In genomic region chr3:130736758-130737157, GRCm38 (mm10) we compare ENCODE assay signal across 23 mouse cellular contexts. TPM values are rescaled to one million over a fixed set of nuclear protein-coding genes. Genes with fewer than 3 reads are reported as not detected.
DNase-seq lines count a peak whose midpoint lies in the region; ATAC-seq and TF ChIP-seq lines count a peak whose summit lies in the region.
"Had no signal": no experiment of that assay in that cellular context is flagged by ENCODE, and none has a peak within 500 bp of the region (broad histone marks: within the 10 kb centered on the region; RNA-seq: fewer than 3 reads in every experiment).

No protein-coding gene starts in this region.

- 66% methylated on average over 4 of the region's 4 CpGs for WGBS in hindbrain, embryonic 13.5 days
- 61% methylated on average over 4 of the region's 4 CpGs for WGBS in hindbrain, embryonic 16.5 days
- WGBS in midbrain, embryonic 14.5 days, result 47% methylated on average over 4 of the region's 4 CpGs
- WGBS in midbrain, postnatal 0 days, result 31% methylated on average over 4 of the region's 4 CpGs

- no peaks in the 10 kb centered on the region for H3K36me3 ChIP-seq in hindbrain, embryonic 13.5 days
- no peaks in the 10 kb centered on the region for H3K36me3 ChIP-seq in hindbrain, embryonic 16.5 days (ENCODE audit: control insufficient read depth, insufficient read depth, low read length)
- H3K36me3 ChIP-seq in midbrain, embryonic 14.5 days (ENCODE audit: control insufficient read depth, insufficient read depth, low read length), result no peaks in the 10 kb centered on the region
- H3K36me3 ChIP-seq in midbrain, postnatal 0 days (ENCODE audit: insufficient read depth, low read length), result no peaks in the 10 kb centered on the region
- no peaks in the 10 kb centered on the region for H3K36me3 ChIP-seq in MEL (ENCODE audit: control insufficient read depth in 1 of 2, insufficient read depth in 2 of 2, low read length in 2 of 2)
- H3K36me3 ChIP-seq: hindbrain, embryonic 10.5 days; limb, embryonic 13.5 days; lung, embryonic 15.5 days had no signal

- H3K4me3 ChIP-seq in hindbrain, embryonic 13.5 days, result no peak overlapping the region
- H3K4me3 ChIP-seq in hindbrain, embryonic 16.5 days (ENCODE audit: low read length), result no peak overlapping the region
- no peak overlapping the region for H3K4me3 ChIP-seq in midbrain, embryonic 14.5 days (replicated peaks; ENCODE audit: low read depth, low read length)
- H3K4me3 ChIP-seq in midbrain, postnatal 0 days (ENCODE audit: low read depth, low read length), result no peak overlapping the region
- H3K4me3 ChIP-seq in MEL (ENCODE audit: control insufficient read depth in 1 of 2, insufficient read depth in 1 of 2, low read depth in 2 of 2, low read length in 2 of 2), result no peak overlapping the region
- H3K4me3 ChIP-seq: hindbrain, embryonic 10.5 days; layer of hippocampus, adult 2 months; left cerebral cortex, adult 2 months; limb, embryonic 13.5 days; lung, embryonic 15.5 days; megakaryocyte, embryonic 14.5 days had no signal

- H3K4me1 ChIP-seq in hindbrain, embryonic 13.5 days (replicated peaks), result peaks cover 18% of the 10 kb centered on the region
- H3K4me1 ChIP-seq in hindbrain, embryonic 16.5 days (ENCODE audit: control insufficient read depth, insufficient read depth, low read depth, low read length), result peaks cover 2% of the 10 kb centered on the region; the same call in 1 of the 2 replicates
- H3K4me1 ChIP-seq in midbrain, embryonic 14.5 days (ENCODE audit: control insufficient read depth, insufficient read depth, low read length), result 0 out of 2 replicates have a peak, but pooled peaks cover 3% of the 10 kb centered on the region
- H3K4me1 ChIP-seq in midbrain, postnatal 0 days (ENCODE audit: insufficient read depth, low read length), result peaks cover 2% of the 10 kb centered on the region; the same call in 1 of the 2 replicates
- H3K4me1 ChIP-seq in MEL (ENCODE audit: control insufficient read depth in 1 of 2, insufficient read depth in 2 of 2, low read length in 2 of 2), result no peaks in the 10 kb centered on the region; a peak in 1 of 4 replicates
- H3K4me1 ChIP-seq: limb, embryonic 13.5 days; lung, embryonic 15.5 days; megakaryocyte, embryonic 14.5 days had no signal

- H3K9me3 ChIP-seq in hindbrain, embryonic 13.5 days, result no peaks in the 10 kb centered on the region
- no peaks in the 10 kb centered on the region for H3K9me3 ChIP-seq in hindbrain, embryonic 16.5 days (ENCODE audit: control insufficient read depth, low read length)
- H3K9me3 ChIP-seq in midbrain, embryonic 14.5 days (ENCODE audit: control insufficient read depth, low read length), result no peaks in the 10 kb centered on the region
- H3K9me3 ChIP-seq in midbrain, postnatal 0 days (ENCODE audit: low read length), result no peaks in the 10 kb centered on the region
- no peaks in the 10 kb centered on the region for H3K9me3 ChIP-seq in MEL (replicated peaks; ENCODE audit: insufficient read depth, low read length)
- H3K9me3 ChIP-seq: hindbrain, embryonic 10.5 days; limb, embryonic 13.5 days; lung, embryonic 15.5 days had no signal

- no peaks in the 10 kb centered on the region for H3K79me2 ChIP-seq in MEL (ENCODE audit: control insufficient read depth, insufficient read depth, low read length, poor library complexity)

- ATAC-seq in hindbrain, embryonic 13.5 days (ENCODE audit: low FRiP score), result 0 out of 2 replicates have a peak, but pooled peaks have one; percentile 18
- no peak for ATAC-seq in hindbrain, embryonic 16.5 days
- ATAC-seq in midbrain, embryonic 14.5 days (ENCODE audit: low FRiP score, low TSS enrichment), result no peak
- no peak for ATAC-seq in midbrain, postnatal 0 days (ENCODE audit: low FRiP score)

- TF ChIP-seq EP300 in MEL (IDR thresholded peaks at IDR 0.05; ENCODE audit: low read depth in 1 of 2, low read length in 2 of 2), result no peak

- H3K27me3 ChIP-seq in hindbrain, embryonic 13.5 days, result no peaks in the 10 kb centered on the region; the same call in 1 of the 2 replicates
- no peaks in the 10 kb centered on the region for H3K27me3 ChIP-seq in hindbrain, embryonic 16.5 days (replicated peaks; ENCODE audit: control insufficient read depth, insufficient read depth, low read length)
- H3K27me3 ChIP-seq in midbrain, embryonic 14.5 days (ENCODE audit: control insufficient read depth, insufficient read depth, low read length), result no peaks in the 10 kb centered on the region
- no peaks in the 10 kb centered on the region for H3K27me3 ChIP-seq in midbrain, postnatal 0 days (ENCODE audit: insufficient read depth, low read length)
- peaks cover 1 to 2% of the 10 kb centered on the region in 2 experiments; a peak in 1 of 4 replicates for H3K27me3 ChIP-seq in MEL (ENCODE audit: control insufficient read depth in 1 of 2, insufficient read depth in 2 of 2, low read length in 2 of 2)
- H3K27me3 ChIP-seq: lung, embryonic 15.5 days had no signal

- peak overlapping the region; percentile 40; the same call in 1 of the 2 replicates for H3K27ac ChIP-seq in hindbrain, embryonic 13.5 days
- no peak overlapping the region for H3K27ac ChIP-seq in hindbrain, embryonic 16.5 days (ENCODE audit: low read depth, low read length)
- peak overlapping the region; percentile 70 for H3K27ac ChIP-seq in midbrain, embryonic 14.5 days (replicated peaks; ENCODE audit: low read depth, low read length)
- no peak overlapping the region for H3K27ac ChIP-seq in midbrain, postnatal 0 days (ENCODE audit: low read depth, low read length)
- H3K27ac ChIP-seq in MEL (ENCODE audit: control insufficient read depth, low read depth, low read length), result no peak overlapping the region
- H3K27ac ChIP-seq: hindbrain, embryonic 10.5 days; layer of hippocampus, adult 2 months; left cerebral cortex, adult 2 months; limb, embryonic 13.5 days; lung, embryonic 15.5 days had no signal

- H3K4me2 ChIP-seq in hindbrain, embryonic 13.5 days, result no peak overlapping the region
- no peak overlapping the region for H3K4me2 ChIP-seq in hindbrain, embryonic 16.5 days (ENCODE audit: low read length)
- no peak overlapping the region for H3K4me2 ChIP-seq in midbrain, embryonic 14.5 days (ENCODE audit: low read length)
- no peak overlapping the region for H3K4me2 ChIP-seq in midbrain, postnatal 0 days (ENCODE audit: low read depth, low read length, poor library complexity, severe bottlenecking)
- H3K4me2 ChIP-seq: limb, embryonic 13.5 days; liver, embryonic 11.5 days; lung, embryonic 15.5 days had no signal

- no peak overlapping the region for H3K9ac ChIP-seq in hindbrain, embryonic 13.5 days
- no peak overlapping the region for H3K9ac ChIP-seq in hindbrain, embryonic 16.5 days (ENCODE audit: low read depth, low read length)
- no peak overlapping the region for H3K9ac ChIP-seq in midbrain, embryonic 14.5 days (replicated peaks; ENCODE audit: low read length)
- no peak overlapping the region for H3K9ac ChIP-seq in midbrain, postnatal 0 days (replicated peaks; ENCODE audit: low read length, poor library complexity, severe bottlenecking)
- no peak overlapping the region for H3K9ac ChIP-seq in MEL (ENCODE audit: control insufficient read depth, low read depth, low read length, poor library complexity, severe bottlenecking)
- H3K9ac ChIP-seq: limb, embryonic 13.5 days; lung, embryonic 15.5 days had no signal

- no peak for TF ChIP-seq CTCF in midbrain, postnatal 0 days (IDR thresholded peaks at IDR 0.05)
- TF ChIP-seq CTCF in MEL (IDR thresholded peaks at IDR 0.05 in 2 of 3, conservative IDR thresholded peaks at IDR 0.05 in 1 of 3; ENCODE audit: control insufficient read depth in 1 of 3, insufficient read depth in 1 of 3, low read depth in 2 of 3, low read length in 3 of 3, poor library complexity in 1 of 3, severe bottlenecking in 1 of 3), result no peak

- DNase-seq in midbrain, embryonic 14.5 days, result no peak
- DNase-seq in midbrain, postnatal 0 days (ENCODE audit: low spot score), result no peak
- no peak for DNase-seq in MEL (ENCODE audit: low read depth, low spot score)
- DNase-seq in adrenal gland, adult 8-10 months, result no peak
- DNase-seq in lung, postnatal 10 days, result no peak
- DNase-seq: adrenal gland, postnatal 10 days; cerebellum, adult 9-10 months; cerebellum, postnatal 36 days; gastrocnemius, postnatal 14 days; heart, postnatal 14 days; kidney, adult 18-20 months; kidney, postnatal 36 days; lung, postnatal 36 days; thymus, postnatal 4 days had no signal

- no peak for TF ChIP-seq POLR2A in MEL (IDR thresholded peaks at IDR 0.05; ENCODE audit: control insufficient read depth in 1 of 2, insufficient read depth in 1 of 2, low read depth in 1 of 2, low read length in 2 of 2, poor library complexity in 1 of 2)

- no peak for TF ChIP-seq RAD21 in MEL (IDR thresholded peaks at IDR 0.05; ENCODE audit: low read depth, low read length)

TF ChIP-seq in MEL, 35 proteins besides CTCF, POLR2A, EP300 and RAD21:
- TF ChIP-seq ZKSCAN1 (IDR thresholded peaks at IDR 0.05; ENCODE audit: low read depth, low read length) (peak; percentile 67), UBTF (IDR thresholded peaks at IDR 0.05; ENCODE audit: borderline replicate concordance, insufficient read depth, low read depth, low read length) (no peak)

RNA-seq across cellular contexts. Expression of gene Rpl34, which starts 6.6 kb away (rescaled TPM):
- 626 and 633 TPM in 2 replicates for polyA plus RNA-seq in hindbrain, embryonic 13.5 days (2015; fragmentation: Nextera tagmentation; extraction: Ambion mirVana)
- polyA plus RNA-seq in hindbrain, embryonic 16.5 days (2015; fragmentation: Nextera tagmentation; extraction: Ambion mirVana), result 445 and 448 TPM in 2 replicates
- polyA plus RNA-seq in midbrain, embryonic 14.5 days (2014; fragmentation: Nextera tagmentation; extraction: Ambion mirVana), result 612 and 730 TPM in 2 replicates
- total RNA-seq in midbrain, postnatal 0 days (2014; rRNA removed), result 352 and 411 TPM in 2 replicates
- polyA plus RNA-seq in midbrain, postnatal 0 days (2015; fragmentation: Nextera tagmentation; extraction: Ambion mirVana), result 496 and 514 TPM in 2 replicates
- 1,619 and 1,639 TPM in 2 replicates for total RNA-seq in MEL (2012; rRNA removed)
- 100 to 1,000 TPM; 451 to 895 TPM for polyA plus RNA-seq in MEL (2012; ENCODE audit: insufficient read depth in 1 of 2, insufficient read length in 2 of 2, low read depth in 1 of 2, low replicate concordance in 2 of 2, missing spikeins in 1 of 2)
- 100 to 1,000 TPM; 681 to 726 (median 704) TPM for total RNA-seq in adrenal gland, adult 8-10 months (2022)

RNA-seq across cellular contexts. Expression of gene Ostc, which starts 27.5 kb away (rescaled TPM):
- polyA plus RNA-seq in hindbrain, embryonic 13.5 days (2015; fragmentation: Nextera tagmentation; extraction: Ambion mirVana), result 241 and 242 TPM in 2 replicates
- polyA plus RNA-seq in hindbrain, embryonic 16.5 days (2015; fragmentation: Nextera tagmentation; extraction: Ambion mirVana), result 202 and 205 TPM in 2 replicates
- 223 and 240 TPM in 2 replicates for polyA plus RNA-seq in midbrain, embryonic 14.5 days (2014; fragmentation: Nextera tagmentation; extraction: Ambion mirVana)
- total RNA-seq in midbrain, postnatal 0 days (2014; rRNA removed), result 99.9 and 111 TPM in 2 replicates
- 160 and 170 TPM in 2 replicates for polyA plus RNA-seq in midbrain, postnatal 0 days (2015; fragmentation: Nextera tagmentation; extraction: Ambion mirVana)
- total RNA-seq in MEL (2012; rRNA removed), result 185 and 196 TPM in 2 replicates
- 100 to 1,000 TPM in 1 of 2 experiments, not detected in 1; 199 TPM for polyA plus RNA-seq in MEL (2012; ENCODE audit: insufficient read depth in 1 of 2, insufficient read length in 2 of 2, low read depth in 1 of 2, low replicate concordance in 2 of 2, missing spikeins in 1 of 2)
- 100 to 1,000 TPM; 102 to 120 (median 116) TPM for total RNA-seq in adrenal gland, adult 8-10 months (2022)

Comparison
In these comparisons a context has a peak if more than half of its experiments do, and no peak if none do; other contexts are left out.
1. H3K27ac ChIP-seq: peak in hindbrain, embryonic 13.5 days (single experiment) and midbrain, embryonic 14.5 days (single experiment); none in hindbrain, embryonic 16.5 days (single experiment), midbrain, postnatal 0 days (single experiment) and MEL (single experiment).